Mouse (Mus musculus) limb, embryonic 10.5 days (tissue): Measurements from ENCODE around the gene Grk2. TPM values are rescaled to one million over a fixed set of nuclear protein-coding genes. Genes with fewer than 3 reads are reported as not detected.
A peak's percentile ranks its signal among the peaks of the same experiment; 100 is the strongest.

Experiments used
- DNase-seq: peaks from one replicate; pipeline ENCODE4 v3.0.0-alpha.2; 2017; ENCODE audit warnings: low spot score
- H3K27ac ChIP-seq: fragments of 300-500 bp; sonication (generic); 2 replicates; pipeline ENCODE4 v1.5.1; 2016; ENCODE audit warnings: mild to moderate bottlenecking
- H3K27me3 ChIP-seq: fragments of 300-500 bp; sonication (generic); 2 replicates; pipeline ENCODE4 v1.6.1; 2016; ENCODE audit warnings: low read depth, mild to moderate bottlenecking; ENCODE audit not compliant: poor library complexity, severe bottlenecking
- H3K36me3 ChIP-seq: fragments of 300-500 bp; sonication (generic); 2 replicates; pipeline ENCODE4 v1.6.1; 2016; ENCODE audit warnings: mild to moderate bottlenecking, moderate library complexity
- H3K4me1 ChIP-seq: fragments of 300-500 bp; sonication (generic); 2 replicates; pipeline ENCODE4 v1.6.1; 2016
- H3K4me3 ChIP-seq: fragments of 300-500 bp; sonication (generic); 2 replicates; pipeline ENCODE4 v1.5.1; 2016; ENCODE audit warnings: mild to moderate bottlenecking, moderate library complexity
- H3K9me3 ChIP-seq: fragments of 300-500 bp; sonication (generic); replicated peaks from 2 replicates; pipeline ENCODE4 v1.6.1; 2016; ENCODE audit warnings: mild to moderate bottlenecking
- WGBS: fragments of 180-500 bp; shearing (Covaris S2); methylation state at CpG from one replicate; pipeline ENCODE4 v1.1.7; 2016; 5-methylcytosine and 5-hydroxymethylcytosine counted together
- polyA plus RNA-seq: library from polyadenylated mRNA; unstranded; fragments of >200 nt; fragmentation: Nextera tagmentation; extraction: Ambion mirVana; gene quantifications from 2 replicates; pipeline ENCODE4 v1.2.1, GENCODE M21; 2016

The Grk2 gene
- 14.6 and 15.5 TPM in 2 replicates for polyA plus RNA-seq

- no peaks in the 10 kb centered on the region for H3K36me3 ChIP-seq
- no peaks in the 10 kb centered on the region for H3K27me3 ChIP-seq
- DNase-seq = peak; percentile 91
- H3K4me1 ChIP-seq = peaks cover 49% of the 10 kb centered on the region
- peak within 1 kb of the TSS; percentile 89 for H3K4me3 ChIP-seq
- WGBS = 13% methylated on average over 42 of the region's 46 CpGs
- no peaks in the 10 kb centered on the region for H3K9me3 ChIP-seq
- peak within 1 kb of the TSS; percentile 93 for H3K27ac ChIP-seq
These were observed at the start of gene Grk2 for GRCm38 (mm10) chr19:4306190-4306577. Gene Grk2, minus strand, starts transcription at chr19:4306222.

- Histone ChIP-seq H3K4me3 (no peak overlapping the region), H3K27ac (no peak overlapping the region), H3K36me3 (peaks cover 96% of the 10 kb centered on the region), H3K4me1 (no peaks in the 10 kb centered on the region), H3K27me3 (no peaks in the 10 kb centered on the region), H3K9me3 (no peaks in the 10 kb centered on the region)
- DNase-seq = no peak
- WGBS = 93% methylated on average over 2 of the region's 2 CpGs
These were observed 43.4 kb upstream of the Grk2 start for GRCm38 (mm10) chr19:4349455-4349854.

- no peak for DNase-seq
- Histone ChIP-seq H3K4me1 (no peaks in the 10 kb centered on the region), H3K4me3 (no peak overlapping the region), H3K27ac (no peak overlapping the region), H3K27me3 (no peaks in the 10 kb centered on the region), H3K9me3 (no peaks in the 10 kb centered on the region), H3K36me3 (peaks cover 99% of the 10 kb centered on the region)
- 93% methylated on average over 1 of the region's 1 CpGs for WGBS
These were observed 40.5 kb upstream of the Grk2 start for GRCm38 (mm10) chr19:4346479-4346878.

GRCm38 (mm10) chr19:4338162-4338561 is 32.1 kb upstream of the Grk2 start:
- no peak overlapping the region for H3K27ac ChIP-seq
- peaks cover 13% of the 10 kb centered on the region for H3K4me1 ChIP-seq
- H3K36me3 ChIP-seq = peaks cover 67% of the 10 kb centered on the region
- H3K27me3 ChIP-seq = no peaks in the 10 kb centered on the region
- no peaks in the 10 kb centered on the region for H3K9me3 ChIP-seq
- 48% methylated on average over 2 of the region's 2 CpGs for WGBS
- H3K4me3 ChIP-seq = no peak overlapping the region
- no peak for DNase-seq

GRCm38 (mm10) chr19:4333791-4334190 is 27.8 kb upstream of the Grk2 start:
- DNase-seq = peak; percentile 91
- Histone ChIP-seq H3K4me3 (peak overlapping the region; percentile 66), H3K27me3 (no peaks in the 10 kb centered on the region), H3K9me3 (no peaks in the 10 kb centered on the region), H3K4me1 (peaks cover 25% of the 10 kb centered on the region), H3K27ac (peak overlapping the region; percentile 87), H3K36me3 (peaks cover 58% of the 10 kb centered on the region)
- WGBS = under 1% methylated on average over 16 of the region's 16 CpGs

GRCm38 (mm10) chr19:4333100-4333775 is 27.2 kb upstream of the Grk2 start:
- no peaks in the 10 kb centered on the region for H3K9me3 ChIP-seq
- WGBS = 0% methylated on average over 13 of the region's 13 CpGs
- no peaks in the 10 kb centered on the region for H3K27me3 ChIP-seq
- peaks cover 25% of the 10 kb centered on the region for H3K4me1 ChIP-seq
- DNase-seq = peak; percentile 61
- peak overlapping the region; percentile 87 for H3K27ac ChIP-seq
- peak overlapping the region; percentile 66 for H3K4me3 ChIP-seq
- H3K36me3 ChIP-seq = peaks cover 59% of the 10 kb centered on the region

- DNase-seq = peak; percentile 48
- H3K36me3 ChIP-seq = peaks cover 59% of the 10 kb centered on the region
- peak overlapping the region; percentile 87 for H3K27ac ChIP-seq
- peaks cover 25% of the 10 kb centered on the region for H3K4me1 ChIP-seq
- no peaks in the 10 kb centered on the region for H3K9me3 ChIP-seq
- H3K27me3 ChIP-seq = no peaks in the 10 kb centered on the region
- WGBS = 1% methylated on average over 4 of the region's 4 CpGs
- H3K4me3 ChIP-seq = peak overlapping the region; percentile 66
These were observed 26.6 kb upstream of the Grk2 start for GRCm38 (mm10) chr19:4332653-4333052.

- H3K36me3 ChIP-seq = peaks cover 62% of the 10 kb centered on the region
- WGBS = 94% methylated on average over 3 of the region's 3 CpGs
- DNase-seq = no peak
- H3K27me3 ChIP-seq = no peaks in the 10 kb centered on the region
- peaks cover 25% of the 10 kb centered on the region for H3K4me1 ChIP-seq
- H3K27ac ChIP-seq = no peak overlapping the region
- H3K4me3 ChIP-seq = 0 out of 2 replicates have a peak overlapping the region, but pooled peaks have one; percentile 66
- no peaks in the 10 kb centered on the region for H3K9me3 ChIP-seq
These were observed 25.3 kb upstream of the Grk2 start for GRCm38 (mm10) chr19:4331273-4331672.

- H3K4me3 ChIP-seq = no peak overlapping the region
- H3K27ac ChIP-seq = no peak overlapping the region
- no peaks in the 10 kb centered on the region for H3K9me3 ChIP-seq
- WGBS = 88% methylated on average over 2 of the region's 2 CpGs
- H3K36me3 ChIP-seq = peaks cover 68% of the 10 kb centered on the region
- no peaks in the 10 kb centered on the region for H3K27me3 ChIP-seq
- no peak for DNase-seq
- H3K4me1 ChIP-seq = peaks cover 25% of the 10 kb centered on the region
These were observed 24.6 kb upstream of the Grk2 start for GRCm38 (mm10) chr19:4330603-4331002.

GRCm38 (mm10) chr19:4328737-4329304 is 22.8 kb upstream of the Grk2 start:
- H3K4me1 ChIP-seq = peaks cover 13% of the 10 kb centered on the region
- DNase-seq = no peak
- H3K9me3 ChIP-seq = no peaks in the 10 kb centered on the region
- 93% methylated on average over 8 of the region's 8 CpGs for WGBS
- peaks cover 83% of the 10 kb centered on the region for H3K36me3 ChIP-seq
- H3K4me3 ChIP-seq = no peak overlapping the region
- no peaks in the 10 kb centered on the region for H3K27me3 ChIP-seq
- no peak overlapping the region for H3K27ac ChIP-seq

- Histone ChIP-seq H3K27me3 (no peaks in the 10 kb centered on the region), H3K4me3 (no peak overlapping the region), H3K27ac (no peak overlapping the region), H3K9me3 (no peaks in the 10 kb centered on the region), H3K4me1 (peaks cover 4% of the 10 kb centered on the region), H3K36me3 (peaks cover 100% of the 10 kb centered on the region)
- WGBS = 97% methylated on average over 1 of the region's 1 CpGs
- DNase-seq = no peak
These were observed 20.9 kb upstream of the Grk2 start for GRCm38 (mm10) chr19:4326881-4327280.

GRCm38 (mm10) chr19:4326106-4326505 is 20.1 kb upstream of the Grk2 start:
- Histone ChIP-seq H3K4me3 (no peak overlapping the region), H3K36me3 (peaks cover 99% of the 10 kb centered on the region), H3K27ac (no peak overlapping the region), H3K9me3 (no peaks in the 10 kb centered on the region), H3K27me3 (no peaks in the 10 kb centered on the region), H3K4me1 (no peaks in the 10 kb centered on the region)
- WGBS = 92% methylated on average over 3 of the region's 3 CpGs
- no peak for DNase-seq

GRCm38 (mm10) chr19:4322134-4322533 is 16.1 kb upstream of the Grk2 start:
- DNase-seq = no peak
- WGBS = 94% methylated on average over 3 of the region's 3 CpGs
- no peaks in the 10 kb centered on the region for H3K27me3 ChIP-seq
- no peaks in the 10 kb centered on the region for H3K4me1 ChIP-seq
- no peak overlapping the region for H3K4me3 ChIP-seq
- H3K9me3 ChIP-seq = no peaks in the 10 kb centered on the region
- H3K27ac ChIP-seq = no peak overlapping the region
- H3K36me3 ChIP-seq = peaks cover 99% of the 10 kb centered on the region
